Mouse (Mus musculus) stomach, embryonic 14.5 days (tissue): ENCODE results near the gene Antxr1. TPM values are rescaled to one million over a fixed set of nuclear protein-coding genes. Genes with fewer than 3 reads are reported as not detected.

Experiments used
- ATAC-seq: fragments of 200-750 bp; cut with Nextera tagmentation; 2 replicates; pipeline ENCODE4 v1.8.0; 2017; ENCODE audit warnings: low read depth, moderate TSS enrichment; ENCODE audit not compliant: insufficient number of reproducible peaks, insufficient read depth, low FRiP score
- H3K27ac ChIP-seq: fragments of 300-500 bp; sonication (generic); 2 replicates; pipeline ENCODE4 v1.5.1; 2014; ENCODE audit warnings: mild to moderate bottlenecking, low read length, moderate library complexity, mixed read lengths
- H3K27me3 ChIP-seq: fragments of 300-500 bp; sonication (generic); 2 replicates; pipeline ENCODE4 v1.6.1; 2014; ENCODE audit warnings: low read length, control low read depth, mixed read lengths; ENCODE audit not compliant: control insufficient read depth, insufficient read depth
- H3K36me3 ChIP-seq: fragments of 300-500 bp; sonication (generic); 2 replicates; pipeline ENCODE4 v1.6.1; 2014; ENCODE audit warnings: mild to moderate bottlenecking, control low read depth, low read length, moderate library complexity, mixed read lengths; ENCODE audit not compliant: control insufficient read depth, insufficient read depth
- H3K4me1 ChIP-seq: fragments of 300-500 bp; sonication (generic); 2 replicates; pipeline ENCODE4 v1.6.1; 2014; ENCODE audit warnings: low read length, control low read depth, mixed read lengths; ENCODE audit not compliant: control insufficient read depth, insufficient read depth
- H3K4me2 ChIP-seq: fragments of 300-500 bp; sonication (generic); replicated peaks from 2 replicates; pipeline ENCODE4 v1.6.1; 2014; ENCODE audit warnings: low read depth, low read length, control low read depth
- H3K4me3 ChIP-seq: fragments of 300-500 bp; sonication (generic); 2 replicates; pipeline ENCODE4 v1.5.1; 2014; ENCODE audit warnings: low read depth, low read length, control low read depth
- H3K9ac ChIP-seq: fragments of 300-500 bp; sonication (generic); replicated peaks from 2 replicates; pipeline ENCODE4 v1.6.1; 2014; ENCODE audit warnings: low read depth, mild to moderate bottlenecking, control low read depth, low read length, moderate library complexity, mixed read lengths
- H3K9me3 ChIP-seq: fragments of 300-500 bp; sonication (generic); 2 replicates; pipeline ENCODE4 v1.6.1; 2016; ENCODE audit warnings: low read depth, low read length, control low read depth; ENCODE audit not compliant: control insufficient read depth
- WGBS: fragments of 180-500 bp; shearing (Covaris S2); extraction: QIAGEN DNeasy Blood & Tissue Kit; methylation state at CpG from one replicate; pipeline ENCODE4 v1.1.7; 2014; 5-methylcytosine and 5-hydroxymethylcytosine counted together
- polyA plus RNA-seq: library from polyadenylated mRNA; unstranded; fragments of >200 nt; fragmentation: Nextera tagmentation; extraction: Ambion mirVana; gene quantifications from 2 replicates; pipeline ENCODE4 v1.2.1, GENCODE M21; 2014

The Antxr1 gene
- polyA plus RNA-seq: 13.5 and 14.4 TPM in 2 replicates

- Histone ChIP-seq H3K4me2 (peak within 1 kb of the TSS; percentile 60), H3K4me3 (peak within 1 kb of the TSS; percentile 67), H3K9me3 (no peaks in the 10 kb centered on the region), H3K27ac (peak within 1 kb of the TSS; percentile 88), H3K9ac (peak within 1 kb of the TSS; percentile 73), H3K36me3 (no peaks in the 10 kb centered on the region), H3K4me1 (peaks cover 22% of the 10 kb centered on the region), H3K27me3 (no peaks in the 10 kb centered on the region)
- WGBS: under 1% methylated on average over 54 of the region's 54 CpGs
- ATAC-seq: peak; percentile 66; the same call in 1 of the 2 replicates
Observed at GRCm38 (mm10) chr6:87335091-87335934, at the start of gene Antxr1. Antxr1 (minus strand) TSS chr6:87335821.

- 41% methylated on average over 6 of the region's 6 CpGs for WGBS
- peak overlapping the region; percentile 51 for H3K4me2 ChIP-seq
- H3K4me1 ChIP-seq: no peaks in the 10 kb centered on the region; the same call in 1 of the 2 replicates
- H3K4me3 ChIP-seq: no peak overlapping the region; the same call in 1 of the 2 replicates
- no peak overlapping the region for H3K9ac ChIP-seq
- 0 out of 2 replicates have a peak, but pooled peaks cover 5% of the 10 kb centered on the region for H3K27me3 ChIP-seq
- no peak for ATAC-seq
- no peaks in the 10 kb centered on the region for H3K36me3 ChIP-seq
- H3K9me3 ChIP-seq: no peaks in the 10 kb centered on the region
- H3K27ac ChIP-seq: no peak overlapping the region
Observed at GRCm38 (mm10) chr6:87384761-87385160, 49.1 kb upstream of the Antxr1 start.

GRCm38 (mm10) chr6:87383926-87384691 lies 48.5 kb upstream of the Antxr1 start:
- Histone ChIP-seq H3K27ac (no peak overlapping the region), H3K4me1 (no peaks in the 10 kb centered on the region; the same call in 1 of the 2 replicates), H3K27me3 (0 out of 2 replicates have a peak, but pooled peaks cover 5% of the 10 kb centered on the region), H3K4me2 (peak overlapping the region; percentile 51), H3K9ac (no peak overlapping the region), H3K36me3 (no peaks in the 10 kb centered on the region), H3K4me3 (peak overlapping the region; percentile 17), H3K9me3 (no peaks in the 10 kb centered on the region)
- no peak for ATAC-seq
- 13% methylated on average over 24 of the region's 24 CpGs for WGBS

GRCm38 (mm10) chr6:87373057-87373456 lies 37.4 kb upstream of the Antxr1 start, which contains the start of gene Gkn2:
Gkn2 (plus strand) TSS chr6:87373357.
- Histone ChIP-seq H3K9me3 (no peaks in the 10 kb centered on the region), H3K9ac (no peak within 1 kb of the TSS), H3K4me1 (no peaks in the 10 kb centered on the region), H3K4me2 (no peak within 1 kb of the TSS), H3K36me3 (no peaks in the 10 kb centered on the region), H3K27ac (no peak within 1 kb of the TSS), H3K4me3 (no peak within 1 kb of the TSS), H3K27me3 (no peaks in the 10 kb centered on the region)
- WGBS: 74% methylated on average over 9 of the region's 9 CpGs
- no peak for ATAC-seq

GRCm38 (mm10) chr6:87369223-87369622 lies 33.6 kb upstream of the Antxr1 start:
- WGBS: 77% methylated on average over 5 of the region's 5 CpGs
- no peaks in the 10 kb centered on the region for H3K4me1 ChIP-seq
- no peak overlapping the region for H3K4me2 ChIP-seq
- no peaks in the 10 kb centered on the region for H3K9me3 ChIP-seq
- H3K9ac ChIP-seq: no peak overlapping the region
- no peak overlapping the region for H3K4me3 ChIP-seq
- ATAC-seq: no peak
- no peaks in the 10 kb centered on the region for H3K36me3 ChIP-seq
- no peak overlapping the region for H3K27ac ChIP-seq
- H3K27me3 ChIP-seq: no peaks in the 10 kb centered on the region

GRCm38 (mm10) chr6:87354441-87354840 lies 18.8 kb upstream of the Antxr1 start:
- H3K4me1 ChIP-seq: 0 out of 2 replicates have a peak, but pooled peaks cover 3% of the 10 kb centered on the region
- no peaks in the 10 kb centered on the region for H3K9me3 ChIP-seq
- WGBS: 68% methylated on average over 5 of the region's 5 CpGs
- no peak overlapping the region for H3K4me3 ChIP-seq
- H3K27ac ChIP-seq: no peak overlapping the region
- ATAC-seq: no peak
- no peaks in the 10 kb centered on the region for H3K36me3 ChIP-seq
- no peaks in the 10 kb centered on the region for H3K27me3 ChIP-seq
- no peak overlapping the region for H3K9ac ChIP-seq
- H3K4me2 ChIP-seq: no peak overlapping the region

- H3K27ac ChIP-seq: no peak within 1 kb of the TSS
- ATAC-seq: no peak
- 78% methylated on average over 8 of the region's 8 CpGs for WGBS
- H3K9me3 ChIP-seq: no peaks in the 10 kb centered on the region
- no peak within 1 kb of the TSS for H3K4me3 ChIP-seq
- no peak within 1 kb of the TSS for H3K4me2 ChIP-seq
- H3K27me3 ChIP-seq: no peaks in the 10 kb centered on the region
- no peak within 1 kb of the TSS for H3K9ac ChIP-seq
- H3K4me1 ChIP-seq: 0 out of 2 replicates have a peak, but pooled peaks cover 3% of the 10 kb centered on the region
- no peaks in the 10 kb centered on the region for H3K36me3 ChIP-seq
Observed at GRCm38 (mm10) chr6:87350829-87351228, 15.2 kb upstream of the Antxr1 start, which contains the start of gene Gkn1. Gkn1 (minus strand) TSS chr6:87350942.

- H3K4me1 ChIP-seq: peaks cover 21% of the 10 kb centered on the region
- peak overlapping the region; percentile 67; the same call in 1 of the 2 replicates for H3K4me3 ChIP-seq
- H3K9ac ChIP-seq: no peak overlapping the region
- H3K27me3 ChIP-seq: no peaks in the 10 kb centered on the region
- 24% methylated on average over 6 of the region's 6 CpGs for WGBS
- ATAC-seq: no peak
- no peak overlapping the region for H3K27ac ChIP-seq
- H3K9me3 ChIP-seq: no peaks in the 10 kb centered on the region
- H3K4me2 ChIP-seq: no peak overlapping the region
- no peaks in the 10 kb centered on the region for H3K36me3 ChIP-seq
Observed at GRCm38 (mm10) chr6:87335935-87336295, 294 bp upstream of the Antxr1 start.
